Mouse (Mus musculus) hindbrain, embryonic 10.5 days (tissue): ENCODE results near the gene Gm7173. TPM values are rescaled to one million over a fixed set of nuclear protein-coding genes. Genes with fewer than 3 reads are reported as not detected.
A peak's percentile ranks its signal among the peaks of the same experiment; 100 is the strongest.

ENCODE experiments used
- DNase-seq: peaks from one replicate; pipeline ENCODE4 v3.0.0-alpha.2; 2017; ENCODE audit warnings: low spot score
- H3K27ac ChIP-seq: fragments of 300-500 bp; sonication (generic); 2 replicates; pipeline ENCODE4 v1.5.1; 2016; ENCODE audit warnings: mild to moderate bottlenecking, moderate library complexity
- H3K27me3 ChIP-seq: fragments of 300-500 bp; sonication (generic); 2 replicates; pipeline ENCODE4 v1.6.1; 2016; ENCODE audit warnings: mild to moderate bottlenecking; ENCODE audit not compliant: poor library complexity, insufficient read depth, severe bottlenecking
- H3K36me3 ChIP-seq: fragments of 300-500 bp; sonication (generic); 2 replicates; pipeline ENCODE4 v1.6.1; 2016; ENCODE audit warnings: mild to moderate bottlenecking, moderate library complexity
- H3K4me1 ChIP-seq: fragments of 300-500 bp; sonication (generic); replicated peaks from 2 replicates; pipeline ENCODE4 v1.6.1; 2016; ENCODE audit warnings: mild to moderate bottlenecking
- H3K4me3 ChIP-seq: fragments of 300-500 bp; sonication (generic); 2 replicates; pipeline ENCODE4 v1.5.1; 2016; ENCODE audit warnings: mild to moderate bottlenecking, moderate library complexity
- H3K9me3 ChIP-seq: fragments of 300-500 bp; sonication (generic); 2 replicates; pipeline ENCODE4 v1.6.1; 2016; ENCODE audit warnings: mild to moderate bottlenecking, moderate library complexity
- WGBS: fragments of 180-500 bp; shearing (Covaris S2); methylation state at CpG from one replicate; pipeline ENCODE4 v1.1.7; 2016; 5-methylcytosine and 5-hydroxymethylcytosine counted together
- polyA plus RNA-seq: library from polyadenylated mRNA; unstranded; fragments of >200 nt; fragmentation: Nextera tagmentation; extraction: Ambion mirVana; gene quantifications from 2 replicates; pipeline ENCODE4 v1.2.1, GENCODE M21; 2016

Gene Gm7173
- 1.0 TPM in 2 replicates for polyA plus RNA-seq

GRCm38 (mm10) chrX:79516977-79517645 is at the start of gene Gm7173:
Gene Gm7173 (minus strand): TSS chrX:79517285.
- peak within 1 kb of the TSS; percentile 29; the same call in 1 of the 2 replicates for H3K27ac ChIP-seq
- no peaks in the 10 kb centered on the region for H3K27me3 ChIP-seq
- DNase-seq: peak; percentile 35
- peak within 1 kb of the TSS; percentile 48 for H3K4me3 ChIP-seq
- WGBS: 25% methylated on average over 23 of the region's 23 CpGs
- no peaks in the 10 kb centered on the region for H3K9me3 ChIP-seq
- H3K36me3 ChIP-seq: no peaks in the 10 kb centered on the region
- H3K4me1 ChIP-seq: no peaks in the 10 kb centered on the region

- 74% methylated on average over 1 of the region's 1 CpGs for WGBS
Observed at GRCm38 (mm10) chrX:79517646-79518016, 546 bp upstream of the Gm7173 start.

GRCm38 (mm10) chrX:79316790-79317189 is 200.3 kb downstream of the Gm7173 start:
- no peak for DNase-seq
- Histone ChIP-seq H3K27me3 (no peaks in the 10 kb centered on the region), H3K36me3 (no peaks in the 10 kb centered on the region), H3K27ac (no peak overlapping the region), H3K4me3 (no peak overlapping the region), H3K4me1 (no peaks in the 10 kb centered on the region), H3K9me3 (no peaks in the 10 kb centered on the region)

More at GRCm38 (mm10) chrX:79517646-79518016, 546 bp upstream of the Gm7173 start:
- Histone ChIP-seq H3K36me3 (no peaks in the 10 kb centered on the region), H3K4me1 (no peaks in the 10 kb centered on the region), H3K27me3 (no peaks in the 10 kb centered on the region), H3K4me3 (peak overlapping the region; percentile 48), H3K27ac (no peak overlapping the region), H3K9me3 (no peaks in the 10 kb centered on the region)
- DNase-seq: no peak

Other genes starting within 250 kb of the Gm7173 start
- gene Mageb16, start 154.2 kb upstream of the Gm7173 start, polyA plus RNA-seq: 0.12 and 0.24 TPM in 2 replicates